Mouse (Mus musculus): ENCODE results near the gene Ubl7. TPM values are rescaled to one million over a fixed set of nuclear protein-coding genes. Genes with fewer than 3 reads are reported as not detected.

Ubl7 gene
- polyA plus RNA-seq, 1 experiment from 2014 or later: 104 TPM

DNA sequence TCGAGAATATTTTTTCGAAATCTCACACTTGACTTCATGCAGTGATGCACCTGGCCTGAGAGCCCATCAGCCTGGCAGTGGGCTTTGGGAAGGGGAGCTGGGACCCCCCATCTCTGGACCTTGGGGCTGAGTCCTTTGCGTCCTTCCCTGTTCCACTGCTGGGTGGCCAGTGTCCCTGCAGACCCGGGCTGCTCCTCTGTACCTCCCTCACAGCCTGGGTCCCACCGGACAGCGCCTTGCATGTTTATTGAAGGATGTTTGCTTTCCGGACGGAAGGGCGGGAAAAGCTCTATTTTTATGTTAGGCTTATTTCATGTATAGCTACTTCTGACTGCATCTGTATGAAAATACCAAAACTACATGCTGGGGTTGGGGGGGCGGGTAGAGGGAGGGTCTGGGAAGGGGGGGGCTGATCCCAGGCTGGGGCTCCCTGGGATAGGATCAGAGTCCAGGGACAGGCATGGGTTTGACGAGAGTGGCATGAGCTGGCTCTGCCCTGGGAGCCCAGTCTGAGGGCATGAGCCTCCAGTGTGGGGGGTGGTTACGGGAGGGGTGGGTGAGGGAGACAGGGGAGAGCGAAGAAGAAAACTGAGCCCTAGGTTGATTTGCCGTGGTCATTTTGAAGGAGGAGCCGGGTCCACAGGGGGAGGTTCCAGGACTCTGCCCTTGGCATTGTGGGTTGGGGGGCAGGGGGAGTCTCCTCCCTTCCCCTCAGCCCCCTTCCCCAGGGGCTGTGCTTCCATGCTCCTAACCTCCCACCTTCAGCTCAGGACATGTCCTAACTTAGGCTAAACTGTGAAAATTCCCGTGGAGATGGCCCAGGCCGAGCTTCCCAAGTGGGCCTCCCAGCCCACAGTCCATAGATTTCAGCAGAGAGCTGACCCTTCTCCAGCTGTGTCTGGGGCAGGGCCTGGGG is 51.3 kb downstream of the Ubl7 start:
- Histone ChIP-seq H3K4me3 (no peak overlapping the region), H3K9ac (no peak overlapping the region), H3K4me1 (peaks cover 54% of the 10 kb centered on the region), H3K36me3 (no peaks in the 10 kb centered on the region), H3K27ac (replicated peaks) (no peak overlapping the region), H3K27me3 (replicated peaks) (no peaks in the 10 kb centered on the region; the same call in 1 of the 2 replicates), H3K4me2 (no peak overlapping the region), H3K9me3 (no peaks in the 10 kb centered on the region)
- 56% methylated on average over 17 of the region's 17 CpGs for WGBS
- ATAC-seq (ENCODE audit: extremely low read depth, insufficient number of reproducible peaks, low FRiP score, low TSS enrichment): no peak

DNA sequence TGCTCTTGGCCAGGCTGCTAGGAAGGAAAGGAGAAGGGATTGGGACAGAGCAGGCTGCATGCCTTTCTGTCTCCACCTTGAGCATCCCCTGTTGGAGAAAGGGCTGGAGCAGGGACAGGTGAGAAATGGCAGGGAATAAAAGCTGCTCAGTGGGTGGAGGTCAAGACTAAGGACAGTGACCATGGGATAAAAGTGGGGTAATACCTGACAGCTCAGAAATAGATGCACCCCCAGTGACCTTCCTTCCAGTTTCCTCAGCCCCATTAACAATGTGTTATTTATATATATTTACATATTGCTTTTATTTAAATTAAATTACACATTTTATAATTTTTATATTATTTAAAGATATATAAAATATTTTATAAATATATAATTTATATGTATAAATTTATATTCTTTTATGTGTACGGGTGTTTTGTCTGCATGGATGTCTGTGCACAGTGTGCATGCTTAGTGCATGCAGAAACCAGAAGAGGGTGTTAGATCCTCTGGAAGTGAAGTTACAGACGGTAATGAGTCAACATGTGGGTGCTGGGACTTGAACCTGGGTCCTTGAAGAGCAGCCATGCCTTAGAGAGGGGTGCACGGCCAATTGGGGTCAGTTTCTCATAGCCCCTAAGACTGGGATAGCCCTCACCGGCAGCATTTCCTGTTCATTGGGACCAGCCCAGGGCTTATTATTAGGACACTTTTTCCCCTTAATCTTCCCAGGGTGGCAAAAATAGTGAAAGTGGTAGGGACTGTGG is 52.6 kb downstream of the Ubl7 start:
- H3K27me3 ChIP-seq (replicated peaks): no peaks in the 10 kb centered on the region; the same call in 1 of the 2 replicates
- 82% methylated on average over 4 of the region's 4 CpGs for WGBS
- peaks cover 64% of the 10 kb centered on the region for H3K4me1 ChIP-seq
- H3K4me3 ChIP-seq: no peak overlapping the region
- no peak for ATAC-seq (ENCODE audit: extremely low read depth, insufficient number of reproducible peaks, low FRiP score, low TSS enrichment)
- no peak overlapping the region for H3K4me2 ChIP-seq
- no peak overlapping the region for H3K9ac ChIP-seq
- no peaks in the 10 kb centered on the region for H3K9me3 ChIP-seq
- no peak overlapping the region for H3K27ac ChIP-seq (replicated peaks)
- H3K36me3 ChIP-seq: no peaks in the 10 kb centered on the region

DNA sequence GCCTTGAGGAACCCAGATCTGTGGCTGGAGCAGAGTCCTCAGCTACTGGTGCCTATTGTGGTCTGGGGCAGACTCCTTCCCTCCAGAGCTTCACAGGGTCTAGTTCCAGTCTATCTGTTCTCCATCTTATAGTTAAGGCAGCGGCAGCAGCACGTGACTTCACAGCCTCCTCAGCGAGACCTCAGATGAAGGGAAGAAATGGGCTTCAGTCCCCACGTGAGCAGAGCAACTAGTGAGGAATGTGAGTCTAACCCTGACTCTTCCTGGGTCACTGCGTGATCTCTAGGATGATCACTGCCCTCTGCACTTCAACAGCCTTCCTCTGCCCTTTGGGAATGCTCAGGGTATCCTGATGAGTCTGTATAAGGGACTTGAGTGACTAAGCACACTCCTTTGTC is 53.2 kb downstream of the Ubl7 start:
- H3K9ac ChIP-seq: no peak overlapping the region
- H3K36me3 ChIP-seq: no peaks in the 10 kb centered on the region
- no peak overlapping the region for H3K4me3 ChIP-seq
- peaks cover 64% of the 10 kb centered on the region for H3K4me1 ChIP-seq
- no peak overlapping the region for H3K4me2 ChIP-seq
- no peaks in the 10 kb centered on the region for H3K9me3 ChIP-seq
- ATAC-seq (ENCODE audit: extremely low read depth, insufficient number of reproducible peaks, low FRiP score, low TSS enrichment): no peak
- 73% methylated on average over 5 of the region's 5 CpGs for WGBS
- H3K27ac ChIP-seq (replicated peaks): no peak overlapping the region
- no peaks in the 10 kb centered on the region; the same call in 1 of the 2 replicates for H3K27me3 ChIP-seq (replicated peaks)

DNA sequence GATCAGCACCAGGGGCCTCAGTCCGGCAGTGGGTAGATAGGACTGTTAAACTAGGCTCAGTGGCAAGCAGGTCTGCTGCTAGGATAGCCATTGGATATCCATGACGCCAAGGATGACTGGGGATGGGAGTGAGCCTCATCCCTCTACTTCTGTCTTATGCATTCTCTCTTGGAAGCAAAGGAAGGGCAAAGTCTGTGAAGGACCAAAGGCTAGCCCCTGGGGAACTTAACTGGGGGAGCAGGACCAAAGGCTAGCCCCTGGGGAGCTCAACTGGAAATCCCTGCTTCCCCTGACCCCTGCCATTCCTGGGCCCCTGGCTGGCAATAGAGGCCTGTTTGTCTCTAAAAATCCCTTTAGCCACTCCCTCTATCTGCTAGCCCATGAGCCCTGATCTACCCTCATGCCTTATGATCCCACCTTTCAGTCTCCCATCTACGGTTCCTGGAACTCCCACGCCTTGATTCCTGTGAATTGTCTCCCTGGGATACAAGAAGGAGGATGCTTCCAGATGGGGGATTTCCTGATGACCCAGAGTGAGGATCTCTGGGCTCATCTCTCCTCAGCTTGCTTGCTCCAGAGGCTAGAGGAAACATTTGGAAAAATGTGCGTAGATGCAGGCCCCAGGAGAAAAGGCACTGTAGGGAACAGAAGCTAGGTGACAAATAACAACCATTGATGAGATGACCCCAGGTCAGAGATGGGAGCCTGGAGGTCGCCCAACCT is 53.9 kb downstream of the Ubl7 start:
- no peak overlapping the region for H3K9ac ChIP-seq
- ATAC-seq (ENCODE audit: extremely low read depth, insufficient number of reproducible peaks, low FRiP score, low TSS enrichment): no peak
- 71% methylated on average over 6 of the region's 6 CpGs for WGBS
- no peaks in the 10 kb centered on the region for H3K36me3 ChIP-seq
- H3K4me1 ChIP-seq: peaks cover 60% of the 10 kb centered on the region
- H3K27ac ChIP-seq (replicated peaks): no peak overlapping the region
- no peaks in the 10 kb centered on the region; the same call in 1 of the 2 replicates for H3K27me3 ChIP-seq (replicated peaks)
- no peak overlapping the region for H3K4me3 ChIP-seq
- no peak overlapping the region for H3K4me2 ChIP-seq
- H3K9me3 ChIP-seq: no peaks in the 10 kb centered on the region

DNA sequence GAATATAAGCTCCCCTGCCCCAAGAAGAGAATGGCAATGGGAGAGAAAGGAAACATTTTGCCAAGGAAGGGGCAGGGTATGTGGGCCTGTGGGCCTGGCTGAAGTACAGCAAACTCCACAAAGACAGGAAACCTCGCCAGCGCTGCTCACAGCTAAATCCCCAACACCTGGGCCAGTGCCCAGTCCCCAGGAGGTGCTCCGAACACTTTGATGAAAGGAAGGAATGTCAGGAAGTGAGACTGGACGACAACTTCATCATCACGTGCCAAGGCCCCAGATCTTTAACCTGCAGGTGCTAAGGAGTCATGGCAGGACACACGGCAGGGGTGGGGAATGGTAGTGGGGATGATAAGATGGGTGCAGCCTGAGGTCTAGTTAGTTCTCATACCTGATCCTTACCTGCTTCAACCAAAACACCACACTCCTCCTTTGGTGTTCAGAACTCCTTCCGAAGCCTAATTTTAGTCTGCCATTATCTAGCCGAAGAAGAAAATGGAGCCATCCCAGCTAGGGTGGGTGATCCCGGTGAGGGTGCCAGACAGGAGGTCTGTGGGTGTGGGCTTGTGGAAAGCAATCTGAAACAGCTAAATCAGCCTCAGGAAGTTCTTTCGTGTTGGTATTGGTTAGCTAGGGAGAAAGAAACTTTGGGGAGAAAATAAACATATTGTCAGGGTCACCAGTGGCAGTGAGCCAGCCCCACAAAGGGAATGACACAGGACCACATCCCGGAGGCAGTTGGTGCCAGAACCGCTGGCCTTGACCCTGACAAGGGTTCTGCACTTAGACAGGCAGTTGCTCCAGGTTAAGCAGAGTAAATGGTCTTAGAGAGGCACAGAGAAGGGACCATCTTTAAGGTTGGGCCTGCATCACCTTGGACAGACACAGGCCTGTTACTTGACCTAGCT is 54.8 kb downstream of the Ubl7 start:
- H3K27ac ChIP-seq (replicated peaks): no peak overlapping the region
- ATAC-seq (ENCODE audit: extremely low read depth, insufficient number of reproducible peaks, low FRiP score, low TSS enrichment): no peak
- 50% methylated on average over 12 of the region's 12 CpGs for WGBS

DNA sequence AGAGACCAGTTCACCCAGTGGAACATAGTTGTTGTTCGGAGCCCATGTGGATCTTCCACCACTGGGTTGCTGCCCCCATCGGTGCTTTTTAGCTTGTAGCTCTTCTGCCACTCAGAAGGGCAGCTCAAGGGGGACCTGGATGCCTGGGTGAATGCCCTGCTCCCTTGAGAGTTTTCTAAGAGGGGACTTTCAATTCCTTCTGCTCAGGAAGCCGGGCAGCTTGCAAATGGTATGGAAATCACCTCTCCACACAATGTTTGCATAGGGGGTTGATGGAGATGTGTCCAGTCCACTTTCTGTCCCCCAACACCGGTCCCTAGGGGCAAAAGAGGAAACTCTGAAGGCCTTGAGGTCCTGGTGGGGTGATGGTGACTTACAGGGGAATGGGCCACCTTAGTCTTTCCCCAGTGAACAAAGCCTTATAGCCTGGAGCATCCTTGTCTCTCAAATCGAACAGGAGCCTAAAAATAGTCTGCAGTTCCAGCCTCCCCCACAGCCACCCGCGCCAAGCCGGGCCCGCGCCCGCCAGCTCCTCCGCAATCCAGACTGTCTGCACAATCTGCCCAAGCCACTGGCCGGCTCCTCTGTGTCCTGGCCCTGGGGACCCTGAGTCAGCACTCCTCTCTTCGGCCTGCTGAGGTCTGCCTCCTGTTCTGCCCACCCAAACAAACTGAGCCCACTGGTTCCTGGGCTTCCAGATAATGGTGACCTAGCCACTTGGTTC is 56.6 kb downstream of the Ubl7 start:
- Histone ChIP-seq H3K27ac (replicated peaks) (no peak overlapping the region), H3K9ac (0 out of 2 replicates have a peak overlapping the region, but pooled peaks have one; percentile 47), H3K4me1 (peaks cover 40% of the 10 kb centered on the region), H3K27me3 (replicated peaks) (no peaks in the 10 kb centered on the region; the same call in 1 of the 2 replicates), H3K4me3 (no peak overlapping the region), H3K4me2 (peak overlapping the region; percentile 22; the same call in 1 of the 2 replicates), H3K9me3 (no peaks in the 10 kb centered on the region), H3K36me3 (no peaks in the 10 kb centered on the region)
- 28% methylated on average over 14 of the region's 14 CpGs for WGBS
- no peak for ATAC-seq (ENCODE audit: extremely low read depth, insufficient number of reproducible peaks, low FRiP score, low TSS enrichment)

More for the DNA sequence above, 54.8 kb downstream of the Ubl7 start:
- H3K36me3 ChIP-seq: no peaks in the 10 kb centered on the region
- no peaks in the 10 kb centered on the region; the same call in 1 of the 2 replicates for H3K27me3 ChIP-seq (replicated peaks)
- no peak overlapping the region for H3K4me3 ChIP-seq
- no peak overlapping the region for H3K9ac ChIP-seq
- H3K4me2 ChIP-seq: no peak overlapping the region
- no peaks in the 10 kb centered on the region for H3K9me3 ChIP-seq
- peaks cover 52% of the 10 kb centered on the region for H3K4me1 ChIP-seq

DNA sequence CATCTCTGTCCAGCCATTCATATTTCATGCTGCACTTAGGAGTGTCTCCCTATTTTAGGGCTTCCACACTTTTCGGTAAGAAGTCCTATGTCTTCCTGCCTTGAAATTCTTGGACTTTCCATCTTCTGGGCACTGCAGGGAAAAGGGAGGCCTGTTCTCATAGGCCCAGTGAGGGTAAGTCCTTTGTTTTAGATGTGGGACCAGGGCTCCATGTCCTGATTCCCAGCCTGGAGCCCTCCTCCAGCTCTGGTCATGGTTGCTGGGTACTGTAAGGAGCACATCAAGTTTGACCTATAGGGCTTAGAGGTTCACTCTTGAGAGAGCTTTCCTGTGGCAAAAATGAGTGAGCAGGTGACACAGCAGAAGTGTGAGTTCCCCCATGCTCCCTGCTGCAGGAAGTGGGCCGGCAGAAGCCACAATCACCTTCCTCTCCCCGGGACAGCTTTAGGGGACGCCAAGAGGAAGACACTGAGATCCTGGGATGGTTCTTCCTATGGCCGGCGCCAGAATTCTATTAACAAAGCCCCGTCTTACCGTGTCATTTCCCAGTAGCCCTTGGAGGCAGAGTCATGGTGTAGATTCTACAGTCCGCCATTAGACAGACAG is 57.5 kb downstream of the Ubl7 start:
- H3K4me1 ChIP-seq: peaks cover 42% of the 10 kb centered on the region

DNA sequence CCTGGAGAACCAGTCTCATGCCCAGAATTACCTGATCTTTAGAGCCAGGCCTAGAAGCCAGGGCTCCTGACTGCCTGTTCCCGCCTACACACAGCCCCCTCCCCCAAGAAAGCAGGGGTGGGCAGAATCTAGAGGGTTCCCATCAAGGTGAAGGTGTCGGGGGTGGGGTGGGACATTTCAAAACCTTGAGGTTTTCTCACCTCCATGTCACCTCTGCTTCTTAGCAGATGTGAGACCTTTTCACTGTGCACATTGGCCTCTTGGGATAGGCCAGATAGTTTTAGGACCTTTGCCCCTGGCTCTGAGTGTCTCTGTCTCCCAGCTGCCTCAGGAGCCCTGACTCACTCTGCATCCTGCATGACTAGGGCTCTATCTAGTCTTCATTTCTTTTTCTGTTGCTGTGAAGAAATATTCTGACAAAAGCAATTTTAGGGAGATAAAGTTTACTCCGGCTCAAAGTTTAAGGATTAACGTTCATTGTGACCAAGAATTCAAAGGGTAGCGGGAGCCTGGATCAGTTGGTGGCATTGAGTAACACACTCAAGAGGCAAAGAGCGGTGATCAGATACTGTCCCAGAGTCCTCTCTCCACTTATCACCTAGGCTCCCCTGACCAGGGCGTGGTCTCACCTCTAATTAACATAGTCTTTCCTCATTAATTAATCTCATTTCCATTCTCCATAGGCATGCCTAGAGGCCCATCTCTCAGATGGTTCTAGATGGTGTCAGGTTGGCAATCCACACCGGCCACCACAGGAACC is 58.2 kb downstream of the Ubl7 start:
- no peak for ATAC-seq (ENCODE audit: extremely low read depth, insufficient number of reproducible peaks, low FRiP score, low TSS enrichment)
- no peak overlapping the region for H3K4me3 ChIP-seq

More for the DNA sequence above, 57.5 kb downstream of the Ubl7 start:
- Histone ChIP-seq H3K36me3 (no peaks in the 10 kb centered on the region), H3K27me3 (replicated peaks) (no peaks in the 10 kb centered on the region; the same call in 1 of the 2 replicates), H3K9me3 (no peaks in the 10 kb centered on the region), H3K9ac (no peak overlapping the region), H3K27ac (replicated peaks) (no peak overlapping the region), H3K4me2 (no peak overlapping the region), H3K4me3 (no peak overlapping the region)
- WGBS: 75% methylated on average over 9 of the region's 9 CpGs
- ATAC-seq (ENCODE audit: extremely low read depth, insufficient number of reproducible peaks, low FRiP score, low TSS enrichment): no peak

More for the DNA sequence above, 58.2 kb downstream of the Ubl7 start:
- no peaks in the 10 kb centered on the region for H3K36me3 ChIP-seq
- 83% methylated on average over 8 of the region's 8 CpGs for WGBS
- H3K27me3 ChIP-seq (replicated peaks): no peaks in the 10 kb centered on the region; the same call in 1 of the 2 replicates
- H3K9ac ChIP-seq: no peak overlapping the region
- peaks cover 45% of the 10 kb centered on the region for H3K4me1 ChIP-seq
- no peaks in the 10 kb centered on the region for H3K9me3 ChIP-seq
- H3K27ac ChIP-seq (replicated peaks): no peak overlapping the region
- no peak overlapping the region for H3K4me2 ChIP-seq
